Mouse (Mus musculus): ENCODE measurements around the gene Camkk2. TPM values are rescaled to one million over a fixed set of nuclear protein-coding genes. Genes with fewer than 3 reads are reported as not detected.

Gene Camkk2
- polyA plus RNA-seq, 1 experiment from 2014 or later, result 38.9 TPM

GRCm38 (mm10) chr5:122756144-122756543 is 23.1 kb downstream of the Camkk2 start:
- Histone ChIP-seq H3K4me3 (replicated peaks; ENCODE audit: low read depth, low read length) (no peak overlapping the region), H3K9ac (ENCODE audit: low read depth, low read length) (no peak overlapping the region), H3K36me3 (ENCODE audit: insufficient read depth, low read length) (peaks cover 12% of the 10 kb centered on the region; the same call in 1 of the 2 replicates), H3K27ac (no peak overlapping the region), H3K4me1 (replicated peaks; ENCODE audit: insufficient read depth, low read length) (no peaks in the 10 kb centered on the region), H3K9me3 (replicated peaks; ENCODE audit: low read length) (no peaks in the 10 kb centered on the region), H3K27me3 (ENCODE audit: insufficient read depth, low read length) (no peaks in the 10 kb centered on the region), H3K4me2 (ENCODE audit: low read length) (no peak overlapping the region)
- ATAC-seq (replicated peaks; ENCODE audit: low FRiP score, low read depth), result no peak
- DNase-seq (ENCODE audit: low spot score), result no peak
- 59% methylated on average over 6 of the region's 6 CpGs for WGBS
- no peak for TF ChIP-seq CTCF (IDR thresholded peaks at IDR 0.05; ENCODE audit: low read depth)

GRCm38 (mm10) chr5:122755620-122756019 is 23.6 kb downstream of the Camkk2 start:
- DNase-seq (ENCODE audit: low spot score), result no peak
- H3K4me2 ChIP-seq (ENCODE audit: low read length), result no peak overlapping the region
- no peaks in the 10 kb centered on the region for H3K27me3 ChIP-seq (ENCODE audit: insufficient read depth, low read length)
- ATAC-seq (replicated peaks; ENCODE audit: low FRiP score, low read depth), result no peak
- no peaks in the 10 kb centered on the region for H3K9me3 ChIP-seq (replicated peaks; ENCODE audit: low read length)
- H3K36me3 ChIP-seq (ENCODE audit: insufficient read depth, low read length), result peaks cover 12% of the 10 kb centered on the region; the same call in 1 of the 2 replicates
- H3K4me1 ChIP-seq (replicated peaks; ENCODE audit: insufficient read depth, low read length), result no peaks in the 10 kb centered on the region
- no peak overlapping the region for H3K4me3 ChIP-seq (replicated peaks; ENCODE audit: low read depth, low read length)
- no peak overlapping the region for H3K27ac ChIP-seq
- H3K9ac ChIP-seq (ENCODE audit: low read depth, low read length), result no peak overlapping the region
- 97% methylated on average over 4 of the region's 4 CpGs for WGBS
- no peak for TF ChIP-seq CTCF (IDR thresholded peaks at IDR 0.05; ENCODE audit: low read depth)

GRCm38 (mm10) chr5:122754477-122754876 is 24.7 kb downstream of the Camkk2 start:
- ATAC-seq (replicated peaks; ENCODE audit: low FRiP score, low read depth), result peak; percentile 29; the same call in 1 of the 2 replicates
- peaks cover 12% of the 10 kb centered on the region; the same call in 1 of the 2 replicates for H3K36me3 ChIP-seq (ENCODE audit: insufficient read depth, low read length)
- no peaks in the 10 kb centered on the region for H3K4me1 ChIP-seq (replicated peaks; ENCODE audit: insufficient read depth, low read length)
- no peak for DNase-seq (ENCODE audit: low spot score)
- H3K9ac ChIP-seq (ENCODE audit: low read depth, low read length), result no peak overlapping the region
- WGBS, result 63% methylated on average over 16 of the region's 16 CpGs
- no peak for TF ChIP-seq CTCF (IDR thresholded peaks at IDR 0.05; ENCODE audit: low read depth)
- no peak overlapping the region for H3K4me3 ChIP-seq (replicated peaks; ENCODE audit: low read depth, low read length)
- H3K9me3 ChIP-seq (replicated peaks; ENCODE audit: low read length), result no peaks in the 10 kb centered on the region
- H3K4me2 ChIP-seq (ENCODE audit: low read length), result no peak overlapping the region
- no peaks in the 10 kb centered on the region for H3K27me3 ChIP-seq (ENCODE audit: insufficient read depth, low read length)
- no peak overlapping the region for H3K27ac ChIP-seq

- no peak overlapping the region for H3K27ac ChIP-seq
- H3K36me3 ChIP-seq (ENCODE audit: insufficient read depth, low read length), result peaks cover 20% of the 10 kb centered on the region
- H3K27me3 ChIP-seq (ENCODE audit: insufficient read depth, low read length), result no peaks in the 10 kb centered on the region
- no peak for DNase-seq (ENCODE audit: low spot score)
- WGBS, result 66% methylated on average over 7 of the region's 7 CpGs
- H3K4me3 ChIP-seq (replicated peaks; ENCODE audit: low read depth, low read length), result no peak overlapping the region
- TF ChIP-seq CTCF (IDR thresholded peaks at IDR 0.05; ENCODE audit: low read depth), result no peak
- no peaks in the 10 kb centered on the region for H3K9me3 ChIP-seq (replicated peaks; ENCODE audit: low read length)
- ATAC-seq (replicated peaks; ENCODE audit: low FRiP score, low read depth), result no peak
- H3K4me1 ChIP-seq (replicated peaks; ENCODE audit: insufficient read depth, low read length), result no peaks in the 10 kb centered on the region
- no peak overlapping the region for H3K4me2 ChIP-seq (ENCODE audit: low read length)
- H3K9ac ChIP-seq (ENCODE audit: low read depth, low read length), result no peak overlapping the region
Observed at GRCm38 (mm10) chr5:122747950-122748349, 31.3 kb downstream of the Camkk2 start.

GRCm38 (mm10) chr5:122743880-122744422 is 35.3 kb downstream of the Camkk2 start:
- peaks cover 29% of the 10 kb centered on the region for H3K36me3 ChIP-seq (ENCODE audit: insufficient read depth, low read length)
- no peaks in the 10 kb centered on the region for H3K4me1 ChIP-seq (replicated peaks; ENCODE audit: insufficient read depth, low read length)
- H3K4me2 ChIP-seq (ENCODE audit: low read length), result no peak overlapping the region
- 66% methylated on average over 13 of the region's 13 CpGs for WGBS
- H3K27ac ChIP-seq, result no peak overlapping the region
- H3K27me3 ChIP-seq (ENCODE audit: insufficient read depth, low read length), result no peaks in the 10 kb centered on the region
- H3K4me3 ChIP-seq (replicated peaks; ENCODE audit: low read depth, low read length), result no peak overlapping the region
- DNase-seq (ENCODE audit: low spot score), result no peak
- H3K9me3 ChIP-seq (replicated peaks; ENCODE audit: low read length), result no peaks in the 10 kb centered on the region
- no peak for ATAC-seq (replicated peaks; ENCODE audit: low FRiP score, low read depth)
- TF ChIP-seq CTCF (IDR thresholded peaks at IDR 0.05; ENCODE audit: low read depth), result no peak
- no peak overlapping the region for H3K9ac ChIP-seq (ENCODE audit: low read depth, low read length)

GRCm38 (mm10) chr5:122736761-122737160 is 42.4 kb downstream of the Camkk2 start:
- WGBS, result 68% methylated on average over 15 of the region's 15 CpGs
- H3K9ac ChIP-seq (ENCODE audit: low read depth, low read length), result no peak overlapping the region

GRCm38 (mm10) chr5:122735853-122736252 is 43.4 kb downstream of the Camkk2 start:
- ATAC-seq (replicated peaks; ENCODE audit: low FRiP score, low read depth) (no peak), DNase-seq (ENCODE audit: low spot score) (no peak)
- TF ChIP-seq CTCF (IDR thresholded peaks at IDR 0.05; ENCODE audit: low read depth), result no peak
- H3K9me3 ChIP-seq (replicated peaks; ENCODE audit: low read length), result no peaks in the 10 kb centered on the region
- no peak overlapping the region for H3K27ac ChIP-seq
- H3K36me3 ChIP-seq (ENCODE audit: insufficient read depth, low read length), result 0 out of 2 replicates have a peak, but pooled peaks cover 5% of the 10 kb centered on the region
- peaks cover 19% of the 10 kb centered on the region for H3K4me1 ChIP-seq (replicated peaks; ENCODE audit: insufficient read depth, low read length)
- no peak overlapping the region for H3K9ac ChIP-seq (ENCODE audit: low read depth, low read length)
- no peak overlapping the region for H3K4me2 ChIP-seq (ENCODE audit: low read length)
- no peak overlapping the region for H3K4me3 ChIP-seq (replicated peaks; ENCODE audit: low read depth, low read length)
- 76% methylated on average over 7 of the region's 7 CpGs for WGBS
- no peaks in the 10 kb centered on the region for H3K27me3 ChIP-seq (ENCODE audit: insufficient read depth, low read length)

More at GRCm38 (mm10) chr5:122736761-122737160, 42.4 kb downstream of the Camkk2 start:
- peaks cover 17% of the 10 kb centered on the region for H3K4me1 ChIP-seq (replicated peaks; ENCODE audit: insufficient read depth, low read length)
- no peak for ATAC-seq (replicated peaks; ENCODE audit: low FRiP score, low read depth)
- H3K4me2 ChIP-seq (ENCODE audit: low read length), result no peak overlapping the region
- no peaks in the 10 kb centered on the region for H3K9me3 ChIP-seq (replicated peaks; ENCODE audit: low read length)
- H3K36me3 ChIP-seq (ENCODE audit: insufficient read depth, low read length), result 0 out of 2 replicates have a peak, but pooled peaks cover 12% of the 10 kb centered on the region
- no peak overlapping the region for H3K4me3 ChIP-seq (replicated peaks; ENCODE audit: low read depth, low read length)
- DNase-seq (ENCODE audit: low spot score), result no peak
- no peak overlapping the region for H3K27ac ChIP-seq
- H3K27me3 ChIP-seq (ENCODE audit: insufficient read depth, low read length), result no peaks in the 10 kb centered on the region
- no peak for TF ChIP-seq CTCF (IDR thresholded peaks at IDR 0.05; ENCODE audit: low read depth)

All from kidney, postnatal 0 days (tissue).